Comparison of ENCODE assay signal across 8 mouse cellular contexts in the genomic region with DNA sequence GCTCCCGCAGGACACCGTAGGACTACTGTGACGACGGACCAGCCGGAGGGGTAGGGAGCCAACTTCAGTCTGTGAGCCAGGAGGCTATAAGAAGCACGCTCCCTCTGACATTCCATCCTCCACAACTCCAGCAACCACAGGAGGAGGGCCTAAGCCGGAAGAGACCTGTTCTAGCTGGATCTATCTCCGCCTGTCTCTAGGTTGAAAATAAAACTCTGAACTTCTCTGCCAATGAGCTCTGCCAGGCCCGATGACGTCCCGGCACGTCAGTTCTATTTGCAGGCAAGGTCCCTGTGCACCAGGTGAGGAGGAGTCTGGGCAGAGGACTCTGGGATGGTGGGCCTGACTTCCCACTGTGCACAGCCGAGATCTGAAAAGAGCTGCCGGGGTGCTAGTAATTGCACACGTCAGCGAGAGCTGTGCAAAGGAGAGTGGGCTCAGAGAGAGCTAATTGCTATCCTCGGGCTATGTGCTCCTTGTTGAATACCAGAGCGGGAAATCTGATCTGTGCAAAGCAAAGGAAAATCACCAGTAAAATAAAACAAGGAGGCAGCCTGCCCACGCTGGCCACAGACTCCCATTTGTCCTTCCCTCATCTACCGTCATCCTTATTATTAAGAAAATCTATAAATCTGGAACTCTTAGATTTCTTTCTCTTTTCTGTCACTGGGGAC. TPM values are rescaled to one million over a fixed set of nuclear protein-coding genes. Genes with fewer than 3 reads are reported as not detected.
DNase-seq lines count a peak whose midpoint lies in the region; ATAC-seq and TF ChIP-seq lines count a peak whose summit lies in the region.

No protein-coding gene starts in this region.

- peaks cover 23% of the 10 kb centered on the region for H3K4me1 ChIP-seq in erythroblast, embryonic 14.5 days (ENCODE audit: control insufficient read depth)
- H3K4me1 ChIP-seq in embryonic facial prominence, embryonic 10.5 days = peaks cover 61% of the 10 kb centered on the region
- peaks cover 12% of the 10 kb centered on the region for H3K4me1 ChIP-seq in intestine, postnatal 0 days (replicated peaks; ENCODE audit: control insufficient read depth, insufficient read depth, low read length)

- no peak for TF ChIP-seq CTCF in intestine, postnatal 0 days (IDR thresholded peaks at IDR 0.05; ENCODE audit: low read depth)

- 2% methylated on average over 20 of the region's 20 CpGs for WGBS in embryonic facial prominence, embryonic 10.5 days
- WGBS in intestine, postnatal 0 days = 5% methylated on average over 20 of the region's 20 CpGs

- peak overlapping the region; percentile 64 for H3K4me2 ChIP-seq in intestine, postnatal 0 days (replicated peaks; ENCODE audit: low read depth)

- no peaks in the 10 kb centered on the region; the same call in 1 of the 2 replicates for H3K36me3 ChIP-seq in erythroblast, embryonic 14.5 days (ENCODE audit: control insufficient read depth)
- peaks cover 4% of the 10 kb centered on the region; the same call in 1 of the 2 replicates for H3K36me3 ChIP-seq in embryonic facial prominence, embryonic 10.5 days (replicated peaks)
- no peaks in the 10 kb centered on the region for H3K36me3 ChIP-seq in intestine, postnatal 0 days (ENCODE audit: control insufficient read depth, insufficient read depth)

- ATAC-seq in erythroblast, adult 5-6 weeks (replicated peaks; ENCODE audit: low FRiP score, poor library complexity, severe bottlenecking) = no peak
- peak; percentile 90 for ATAC-seq in intestine, postnatal 0 days

- intact Hi-C loops in left cerebral cortex, postnatal 4 days (cut with DNase I) = loop anchor here (10.0 kb wide), 1 partner anchor 149 kb away; no protein-coding TSS in a partner anchor

- peak overlapping the region; percentile 35; the same call in 1 of the 2 replicates for H3K9ac ChIP-seq in intestine, postnatal 0 days (ENCODE audit: low read depth, low read length)

- peak; percentile 91 for DNase-seq in embryonic facial prominence, embryonic 10.5 days (ENCODE audit: low spot score)
- peak; percentile 83 to 87 for DNase-seq in heart, adult 18-20 months
- DNase-seq in left cerebral cortex, postnatal 4 days = peak; percentile 57
- DNase-seq in mesoderm, embryonic 11.5 days (ENCODE audit: low read depth, low spot score) = peak; percentile 88
- DNase-seq in right cerebral cortex, postnatal 36 days (ENCODE audit: low spot score in 2 of 2) = peak; percentile 85 to 94

- peak overlapping the region; percentile 55 for H3K4me3 ChIP-seq in erythroblast, embryonic 14.5 days (replicated peaks)
- peak overlapping the region; percentile 53 for H3K4me3 ChIP-seq in embryonic facial prominence, embryonic 10.5 days
- H3K4me3 ChIP-seq in intestine, postnatal 0 days (ENCODE audit: low read depth, low read length) = peak overlapping the region; percentile 19

- H3K9me3 ChIP-seq in erythroblast, embryonic 14.5 days (ENCODE audit: control insufficient read depth, low read length) = 0 out of 2 replicates have a peak, but pooled peaks cover 2% of the 10 kb centered on the region
- H3K9me3 ChIP-seq in embryonic facial prominence, embryonic 10.5 days = no peaks in the 10 kb centered on the region
- no peaks in the 10 kb centered on the region for H3K9me3 ChIP-seq in intestine, postnatal 0 days (ENCODE audit: control insufficient read depth)

- H3K27me3 ChIP-seq in erythroblast, embryonic 14.5 days (ENCODE audit: control insufficient read depth) = no peaks in the 10 kb centered on the region
- no peaks in the 10 kb centered on the region for H3K27me3 ChIP-seq in embryonic facial prominence, embryonic 10.5 days (replicated peaks; ENCODE audit: low read depth, poor library complexity, severe bottlenecking)
- H3K27me3 ChIP-seq in intestine, postnatal 0 days (replicated peaks; ENCODE audit: control insufficient read depth, insufficient read depth, low read length) = no peaks in the 10 kb centered on the region

- peak overlapping the region; percentile 92 for H3K27ac ChIP-seq in embryonic facial prominence, embryonic 10.5 days (replicated peaks)
- H3K27ac ChIP-seq in intestine, postnatal 0 days (ENCODE audit: low read depth, low read length) = peak overlapping the region; percentile 80

RNA-seq across cellular contexts. Expression of a gene that starts 58.7 kb away (rescaled TPM):
- polyA plus RNA-seq in erythroblast, embryonic 14.5 days (2012) = 0.03 and 0.04 TPM in 2 replicates
- total RNA-seq in erythroblast, adult 5-6 weeks (2015; ENCODE audit: low replicate concordance) = 1.7 and 3.3 TPM in 2 replicates
- total RNA-seq in erythroblast, adult 5-6 weeks (2017; ENCODE audit: low replicate concordance) = 0.84 and 1.3 TPM in 2 replicates
- 5.5 and 6.0 TPM in 2 replicates for polyA plus RNA-seq in embryonic facial prominence, embryonic 10.5 days (2016; fragmentation: Nextera tagmentation; extraction: Ambion mirVana)
- total RNA-seq in heart, adult 18-20 months (2021) = 1 to 10 TPM; 2.3 to 2.9 TPM
- 2.0 and 2.1 TPM in 2 replicates for polyA plus RNA-seq in intestine, postnatal 0 days (2015; fragmentation: Nextera tagmentation; extraction: Ambion mirVana)
- 1 to 10 TPM; 7.4 to 7.5 TPM for total RNA-seq in left cerebral cortex, postnatal 4 days (2021)
